Mouse (Mus musculus): ENCODE measurements around the gene Myo15. TPM values are rescaled to one million over a fixed set of nuclear protein-coding genes. Genes with fewer than 3 reads are reported as not detected.

Gene Myo15
- polyA plus RNA-seq, 1 experiment from 2014 or later: 0.13 TPM

- no peak overlapping the region for H3K4me3 ChIP-seq (replicated peaks; ENCODE audit: low read depth, low read length)
- peaks cover 3% of the 10 kb centered on the region; the same call in 1 of the 2 replicates for H3K27me3 ChIP-seq (ENCODE audit: insufficient read depth, low read length)
- no peaks in the 10 kb centered on the region for H3K9me3 ChIP-seq (replicated peaks; ENCODE audit: low read length)
- H3K4me2 ChIP-seq (ENCODE audit: low read length): no peak overlapping the region
- no peak overlapping the region for H3K9ac ChIP-seq (ENCODE audit: low read depth, low read length)
- TF ChIP-seq CTCF (IDR thresholded peaks at IDR 0.05; ENCODE audit: low read depth): no peak
- H3K36me3 ChIP-seq (ENCODE audit: insufficient read depth, low read length): no peaks in the 10 kb centered on the region
- peaks cover 10% of the 10 kb centered on the region; the same call in 1 of the 2 replicates for H3K4me1 ChIP-seq (replicated peaks; ENCODE audit: insufficient read depth, low read length)
- DNase-seq (ENCODE audit: low spot score): no peak
- no peak for ATAC-seq (replicated peaks; ENCODE audit: low FRiP score, low read depth)
- WGBS: 80% methylated on average over 1 of the region's 1 CpGs
- no peak overlapping the region for H3K27ac ChIP-seq
Measured at GRCm38 (mm10) chr11:60511893-60512292, 42.8 kb downstream of the Myo15 start.

GRCm38 (mm10) chr11:60512520-60512919, 43.4 kb downstream of the Myo15 start:
- no peak overlapping the region for H3K27ac ChIP-seq
- no peak for ATAC-seq (replicated peaks; ENCODE audit: low FRiP score, low read depth)
- peak; percentile 44 for TF ChIP-seq CTCF (IDR thresholded peaks at IDR 0.05; ENCODE audit: low read depth)
- no peaks in the 10 kb centered on the region for H3K9me3 ChIP-seq (replicated peaks; ENCODE audit: low read length)
- H3K4me1 ChIP-seq (replicated peaks; ENCODE audit: insufficient read depth, low read length): peaks cover 10% of the 10 kb centered on the region; the same call in 1 of the 2 replicates
- no peak overlapping the region for H3K4me3 ChIP-seq (replicated peaks; ENCODE audit: low read depth, low read length)
- no peak overlapping the region for H3K9ac ChIP-seq (ENCODE audit: low read depth, low read length)
- peaks cover 3% of the 10 kb centered on the region; the same call in 1 of the 2 replicates for H3K27me3 ChIP-seq (ENCODE audit: insufficient read depth, low read length)
- no peaks in the 10 kb centered on the region for H3K36me3 ChIP-seq (ENCODE audit: insufficient read depth, low read length)
- H3K4me2 ChIP-seq (ENCODE audit: low read length): no peak overlapping the region
- DNase-seq (ENCODE audit: low spot score): no peak
- WGBS: 87% methylated on average over 2 of the region's 2 CpGs

DNA sequence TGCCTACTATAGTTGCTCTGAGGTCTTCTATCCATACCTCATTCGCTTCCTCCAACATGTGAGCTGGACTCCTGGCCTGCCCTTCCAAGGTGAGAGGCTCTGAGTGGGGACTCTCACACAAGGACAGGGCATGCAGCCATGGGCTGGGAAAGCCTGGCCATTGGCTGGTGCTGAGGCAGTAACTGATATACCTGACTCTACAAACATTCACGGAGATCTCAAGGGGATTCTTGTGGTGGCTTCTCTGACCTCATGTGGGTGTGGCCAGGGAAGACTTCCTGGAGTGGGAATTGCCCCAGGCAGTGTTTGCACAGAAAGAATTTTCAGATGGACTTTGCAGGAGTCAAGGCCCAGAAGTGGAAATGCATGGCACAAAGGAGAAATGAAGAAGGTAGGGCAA, 45.8 kb downstream of the Myo15 start:
- 42% methylated on average over 2 of the region's 2 CpGs for WGBS
- Histone ChIP-seq H3K4me1 (replicated peaks; ENCODE audit: insufficient read depth, low read length) (no peaks in the 10 kb centered on the region), H3K27me3 (ENCODE audit: insufficient read depth, low read length) (no peaks in the 10 kb centered on the region), H3K27ac (no peak overlapping the region), H3K4me3 (replicated peaks; ENCODE audit: low read depth, low read length) (no peak overlapping the region), H3K9ac (ENCODE audit: low read depth, low read length) (no peak overlapping the region), H3K9me3 (replicated peaks; ENCODE audit: low read length) (no peaks in the 10 kb centered on the region), H3K4me2 (ENCODE audit: low read length) (no peak overlapping the region), H3K36me3 (ENCODE audit: insufficient read depth, low read length) (no peaks in the 10 kb centered on the region)
- no peak for TF ChIP-seq CTCF (IDR thresholded peaks at IDR 0.05; ENCODE audit: low read depth)
- ATAC-seq (replicated peaks; ENCODE audit: low FRiP score, low read depth) (no peak), DNase-seq (ENCODE audit: low spot score) (no peak)

DNA sequence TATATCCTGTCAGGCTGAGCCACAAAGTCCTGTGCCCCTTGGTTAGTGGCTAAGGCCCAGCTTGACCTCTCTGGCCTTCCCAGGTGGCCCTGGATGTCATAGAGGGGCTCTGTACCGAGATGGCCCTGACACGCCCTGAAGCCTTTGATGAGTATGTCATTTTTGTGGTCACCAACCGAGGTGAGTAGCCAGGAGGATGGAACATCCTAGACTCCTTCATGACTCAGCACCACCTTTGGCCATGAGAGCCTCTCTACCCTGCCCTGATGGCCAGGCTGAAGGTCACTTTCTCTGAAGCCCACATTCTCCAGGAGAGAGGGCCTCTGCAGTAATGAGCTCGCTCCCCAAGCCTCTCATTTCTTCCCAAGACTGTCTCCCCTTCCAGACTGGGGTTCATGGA, 49.2 kb downstream of the Myo15 start:
- H3K4me1 ChIP-seq (replicated peaks; ENCODE audit: insufficient read depth, low read length): no peaks in the 10 kb centered on the region
- WGBS: 70% methylated on average over 4 of the region's 4 CpGs
- ATAC-seq (replicated peaks; ENCODE audit: low FRiP score, low read depth): no peak
- DNase-seq (ENCODE audit: low spot score): no peak
- H3K4me2 ChIP-seq (ENCODE audit: low read length): no peak overlapping the region
- no peak overlapping the region for H3K4me3 ChIP-seq (replicated peaks; ENCODE audit: low read depth, low read length)
- H3K9ac ChIP-seq (ENCODE audit: low read depth, low read length): no peak overlapping the region
- H3K27me3 ChIP-seq (ENCODE audit: insufficient read depth, low read length): no peaks in the 10 kb centered on the region
- TF ChIP-seq CTCF (IDR thresholded peaks at IDR 0.05; ENCODE audit: low read depth): no peak
- H3K27ac ChIP-seq: no peak overlapping the region
- H3K36me3 ChIP-seq (ENCODE audit: insufficient read depth, low read length): no peaks in the 10 kb centered on the region
- no peaks in the 10 kb centered on the region for H3K9me3 ChIP-seq (replicated peaks; ENCODE audit: low read length)

DNA sequence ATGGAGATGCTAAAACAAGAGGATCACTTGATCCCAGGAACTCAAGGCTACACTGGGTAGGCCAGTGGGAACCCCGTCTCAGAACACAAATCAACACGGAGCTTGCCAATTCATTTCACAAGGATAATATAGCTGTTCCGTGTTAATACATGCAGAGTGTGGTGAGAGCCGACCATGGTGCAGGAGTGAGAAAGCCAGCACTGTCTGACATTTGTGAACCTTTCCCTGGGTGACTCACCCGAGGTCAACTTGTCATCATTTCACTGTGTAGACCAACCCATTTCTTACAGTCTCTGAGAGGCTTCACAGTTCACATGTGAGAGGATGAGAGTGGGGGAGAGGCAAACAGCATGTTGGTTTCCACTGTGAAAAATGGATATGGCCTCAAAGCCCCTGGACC, 52.9 kb downstream of the Myo15 start:
- no peaks in the 10 kb centered on the region for H3K36me3 ChIP-seq (ENCODE audit: insufficient read depth, low read length)
- H3K27ac ChIP-seq: no peak overlapping the region
- DNase-seq (ENCODE audit: low spot score) (no peak), ATAC-seq (replicated peaks; ENCODE audit: low FRiP score, low read depth) (no peak)
- WGBS: 82% methylated on average over 5 of the region's 5 CpGs
- H3K9ac ChIP-seq (ENCODE audit: low read depth, low read length): no peak overlapping the region
- no peak for TF ChIP-seq CTCF (IDR thresholded peaks at IDR 0.05; ENCODE audit: low read depth)
- H3K4me1 ChIP-seq (replicated peaks; ENCODE audit: insufficient read depth, low read length): no peaks in the 10 kb centered on the region
- no peak overlapping the region for H3K4me3 ChIP-seq (replicated peaks; ENCODE audit: low read depth, low read length)
- no peaks in the 10 kb centered on the region for H3K27me3 ChIP-seq (ENCODE audit: insufficient read depth, low read length)
- no peaks in the 10 kb centered on the region for H3K9me3 ChIP-seq (replicated peaks; ENCODE audit: low read length)
- no peak overlapping the region for H3K4me2 ChIP-seq (ENCODE audit: low read length)

DNA sequence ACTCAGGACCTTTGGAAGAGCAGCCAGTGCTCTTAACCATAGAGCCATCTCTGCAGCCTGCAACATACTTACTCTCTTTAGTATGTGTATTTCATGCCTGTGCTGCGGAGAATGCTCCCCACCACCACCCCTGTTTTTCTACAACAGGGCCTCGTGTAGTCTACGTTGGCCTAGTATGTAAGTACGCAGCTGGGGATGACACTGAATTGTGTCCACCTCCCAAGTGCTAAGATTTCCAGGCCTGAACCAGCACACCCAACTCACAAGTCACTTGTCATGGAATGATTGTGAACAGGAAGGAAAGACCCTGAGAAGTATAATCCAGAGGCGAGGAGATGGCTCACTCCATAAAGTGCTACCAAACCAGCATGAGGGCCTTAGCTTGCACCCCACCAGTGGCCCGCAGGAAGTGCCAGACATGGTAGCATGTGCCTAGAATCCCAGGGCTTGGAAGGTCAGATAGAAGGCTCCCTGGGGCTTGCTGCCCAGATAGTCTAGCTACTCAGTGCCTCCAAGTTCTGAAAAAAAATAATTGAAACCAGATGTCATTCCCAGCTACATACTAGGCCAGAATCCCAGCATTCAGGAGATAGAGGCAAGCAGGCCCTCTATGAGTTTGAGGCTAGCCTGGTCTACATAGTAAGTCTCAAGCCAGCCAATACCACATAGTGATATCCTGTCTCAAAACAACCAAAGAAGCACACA, 53.7 kb downstream of the Myo15 start:
- H3K4me2 ChIP-seq (ENCODE audit: low read length): no peak overlapping the region
- 89% methylated on average over 6 of the region's 6 CpGs for WGBS
- no peak for TF ChIP-seq CTCF (IDR thresholded peaks at IDR 0.05; ENCODE audit: low read depth)
- no peak overlapping the region for H3K9ac ChIP-seq (ENCODE audit: low read depth, low read length)
- DNase-seq (ENCODE audit: low spot score) (no peak), ATAC-seq (replicated peaks; ENCODE audit: low FRiP score, low read depth) (no peak)
- no peak overlapping the region for H3K4me3 ChIP-seq (replicated peaks; ENCODE audit: low read depth, low read length)
- H3K27me3 ChIP-seq (ENCODE audit: insufficient read depth, low read length): no peaks in the 10 kb centered on the region
- no peak overlapping the region for H3K27ac ChIP-seq
- H3K4me1 ChIP-seq (replicated peaks; ENCODE audit: insufficient read depth, low read length): no peaks in the 10 kb centered on the region
- no peaks in the 10 kb centered on the region for H3K36me3 ChIP-seq (ENCODE audit: insufficient read depth, low read length)
- no peaks in the 10 kb centered on the region for H3K9me3 ChIP-seq (replicated peaks; ENCODE audit: low read length)

- Histone ChIP-seq H3K27ac (no peak overlapping the region), H3K4me1 (replicated peaks; ENCODE audit: insufficient read depth, low read length) (no peaks in the 10 kb centered on the region), H3K4me2 (ENCODE audit: low read length) (no peak overlapping the region), H3K36me3 (ENCODE audit: insufficient read depth, low read length) (no peaks in the 10 kb centered on the region), H3K9me3 (replicated peaks; ENCODE audit: low read length) (no peaks in the 10 kb centered on the region), H3K4me3 (replicated peaks; ENCODE audit: low read depth, low read length) (no peak overlapping the region), H3K27me3 (ENCODE audit: insufficient read depth, low read length) (no peaks in the 10 kb centered on the region), H3K9ac (ENCODE audit: low read depth, low read length) (no peak overlapping the region)
- no peak for DNase-seq (ENCODE audit: low spot score)
- ATAC-seq (replicated peaks; ENCODE audit: low FRiP score, low read depth): no peak; the same call in 1 of the 2 replicates
- 52% methylated on average over 4 of the region's 4 CpGs for WGBS
- TF ChIP-seq CTCF (IDR thresholded peaks at IDR 0.05; ENCODE audit: low read depth): no peak
Measured at GRCm38 (mm10) chr11:60526461-60526860, 57.3 kb downstream of the Myo15 start.

All from kidney, postnatal 0 days (tissue).